Mouse (Mus musculus): ENCODE measurements at regions not wholly inside any gene's neighbourhood (a gene's known extent, or its start where the extent isn't known, plus 50 kb on each side); places are given as distances from the start of the nearest gene placed in this dataset.
"Not testable (repeated sequence)": the region's sequence is repeated elsewhere in the genome, so short reads cannot be mapped to it uniquely, and the experiment has no call there.

DNA sequence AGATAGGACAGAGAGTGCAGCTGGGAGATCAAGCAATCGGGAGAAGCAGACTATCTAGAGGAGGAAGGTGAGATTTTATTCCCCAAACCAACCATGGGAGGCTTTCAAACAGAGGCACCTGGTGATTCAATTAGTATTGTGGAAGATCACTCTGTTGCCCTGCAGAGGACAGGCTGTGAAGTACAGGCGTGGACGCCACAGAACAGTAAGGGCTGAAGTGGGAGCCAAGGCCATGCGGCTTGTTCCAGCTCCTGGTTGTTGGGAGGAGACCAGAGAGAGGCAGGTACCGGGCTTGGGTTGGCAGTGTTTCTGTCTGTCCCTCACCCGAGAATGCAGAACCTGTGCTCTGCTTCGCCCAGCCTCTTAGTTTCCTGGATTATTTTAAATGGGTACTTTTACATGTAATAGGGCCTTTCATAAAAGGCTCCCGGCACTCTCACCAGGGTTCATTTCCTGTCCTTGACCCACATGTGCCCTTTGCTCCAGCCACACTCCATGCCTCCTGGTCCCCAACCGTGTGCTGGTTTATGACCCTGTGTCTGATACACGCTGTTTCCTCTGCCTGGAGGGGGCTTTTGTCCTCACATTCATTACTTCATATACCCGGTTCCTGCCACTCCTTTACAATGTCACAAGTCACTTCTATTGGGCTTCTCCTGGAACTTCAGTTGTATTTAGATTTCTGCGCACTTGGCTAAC, 58.3 kb downstream of the Vcpkmt start:
- intact Hi-C loops (cut with DNase I) = no loop called here
- DNase-seq (ENCODE audit: low spot score in 2 of 2) = no peak

GRCm38 (mm10) chr12:69519869-69520268, 63.0 kb downstream of the Vcpkmt start:
- intact Hi-C loops (cut with DNase I) = no loop called here
- no peak for DNase-seq (ENCODE audit: low spot score in 2 of 2)

DNA sequence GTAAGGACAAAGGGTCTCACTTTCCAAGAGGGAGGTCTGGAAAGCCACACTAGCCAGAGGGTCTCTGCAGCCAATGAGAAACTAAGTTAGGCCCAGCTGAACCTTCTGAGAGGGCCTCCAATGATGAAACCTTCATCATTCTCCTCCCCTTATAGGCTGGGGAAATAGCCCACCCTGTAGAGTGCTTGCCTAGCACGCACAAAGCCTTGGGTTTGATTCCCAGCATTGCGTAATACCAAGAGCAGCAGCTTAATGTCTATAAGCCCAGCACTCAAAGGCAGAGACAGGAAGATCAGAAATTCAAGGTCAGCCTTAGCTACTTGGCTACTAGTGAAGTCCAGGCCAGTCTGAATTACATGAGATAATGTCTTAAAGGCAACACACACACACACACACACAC, 63.8 kb downstream of the Vcpkmt start:
- no peak for DNase-seq (ENCODE audit: low spot score in 2 of 2)
- intact Hi-C loops (cut with DNase I) = no loop called here

GRCm38 (mm10) chr12:69517616-69518015, 65.2 kb downstream of the Vcpkmt start:
- intact Hi-C loops (cut with DNase I) = no loop called here
- DNase-seq (ENCODE audit: low spot score in 2 of 2) = no peak

GRCm38 (mm10) chr12:69516314-69516916, 66.4 kb downstream of the Vcpkmt start:
- intact Hi-C loops (cut with DNase I) = no loop called here
- no peak for DNase-seq (ENCODE audit: low spot score in 2 of 2)

GRCm38 (mm10) chr12:69515850-69516249, 67.0 kb downstream of the Vcpkmt start:
- no peak for DNase-seq (ENCODE audit: low spot score in 2 of 2)
- intact Hi-C loops (cut with DNase I) = no loop called here

GRCm38 (mm10) chr12:69515117-69515516, 67.7 kb downstream of the Vcpkmt start:
- intact Hi-C loops (cut with DNase I) = no loop called here
- no peak for DNase-seq (ENCODE audit: low spot score in 2 of 2)

DNA sequence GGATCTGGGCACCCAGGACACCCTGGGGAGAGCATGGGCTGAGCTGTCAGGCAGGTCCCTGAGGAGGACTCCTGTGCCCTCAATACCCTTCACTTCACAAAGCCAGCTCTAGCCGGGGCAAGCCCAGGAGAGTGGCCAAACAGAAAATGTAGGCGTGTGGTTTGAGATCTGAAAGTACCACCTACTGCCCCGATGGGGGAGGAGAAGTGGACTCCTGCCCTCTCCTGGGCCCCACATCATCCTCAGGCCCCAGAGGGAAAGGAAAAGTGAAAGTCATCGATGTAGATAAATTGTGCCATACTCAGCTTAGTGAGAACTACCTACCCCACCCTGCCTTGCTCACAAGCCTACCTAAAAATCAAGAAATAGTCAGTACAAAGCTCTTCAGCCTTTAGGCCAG, 69.7 kb downstream of the Vcpkmt start:
- intact Hi-C loops (cut with DNase I) = no loop called here
- no peak for DNase-seq (ENCODE audit: low spot score in 2 of 2)

- DNase-seq (ENCODE audit: low spot score in 2 of 2) = no peak
- intact Hi-C loops (cut with DNase I) = no loop called here
These were observed 72.1 kb downstream of the Vcpkmt start for GRCm38 (mm10) chr12:69510736-69511135.

GRCm38 (mm10) chr12:69509180-69509579, 73.6 kb downstream of the Vcpkmt start:
- DNase-seq (ENCODE audit: low spot score in 2 of 2); intact Hi-C loops (cut with DNase I): not testable (repeated sequence)

- no peak for DNase-seq (ENCODE audit: low spot score in 2 of 2)
- intact Hi-C loops (cut with DNase I) = no loop called here
These were observed 74.9 kb downstream of the Vcpkmt start for GRCm38 (mm10) chr12:69507906-69508305.

- DNase-seq (ENCODE audit: low spot score in 2 of 2) = no peak
- intact Hi-C loops (cut with DNase I) = no loop called here
These were observed 75.5 kb downstream of the Vcpkmt start for GRCm38 (mm10) chr12:69507333-69507732.

DNA sequence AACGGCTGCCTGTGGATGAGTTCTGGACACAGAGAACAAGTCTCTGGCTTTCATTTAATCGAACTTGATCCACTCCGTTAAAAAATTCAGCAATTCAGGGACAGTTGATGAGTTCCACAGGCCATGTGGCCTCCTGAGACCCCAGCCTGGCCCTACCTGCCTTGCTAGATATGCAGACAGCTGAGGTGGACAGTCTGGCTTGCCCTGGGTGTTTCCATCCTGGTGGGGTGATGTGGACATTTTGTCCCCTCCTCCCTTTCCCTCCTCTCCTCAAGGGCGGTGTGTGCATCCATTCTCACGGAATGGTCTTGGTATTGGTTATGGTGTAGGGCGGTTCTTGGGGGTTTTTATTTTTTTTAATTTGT, 80.1 kb downstream of the Vcpkmt start:
- intact Hi-C loops (cut with DNase I) = loop anchor here (5.0 kb wide), 2 partner anchors 35 to 70 kb away; no protein-coding TSS in a partner anchor
- no peak for DNase-seq (ENCODE audit: low spot score in 2 of 2)

- intact Hi-C loops (cut with DNase I) = loop anchor here (5.0 kb wide), 2 partner anchors 35 to 70 kb away; no protein-coding TSS in a partner anchor
- DNase-seq (ENCODE audit: low spot score in 2 of 2) = peak; percentile 61 to 67
These were observed 80.8 kb downstream of the Vcpkmt start for GRCm38 (mm10) chr12:69501783-69502705.

GRCm38 (mm10) chr12:69501346-69501730, 81.5 kb downstream of the Vcpkmt start:
- no peak for DNase-seq (ENCODE audit: low spot score in 2 of 2)
- intact Hi-C loops (cut with DNase I) = loop anchor here (5.0 kb wide), 2 partner anchors 36 to 71 kb away; no protein-coding TSS in a partner anchor

- intact Hi-C loops (cut with DNase I) = loop anchor here (5.0 kb wide), 2 partner anchors 37 to 72 kb away; no protein-coding TSS in a partner anchor
- no peak for DNase-seq (ENCODE audit: low spot score in 2 of 2)
These were observed 82.1 kb downstream of the Vcpkmt start for GRCm38 (mm10) chr12:69500600-69501345.

DNA sequence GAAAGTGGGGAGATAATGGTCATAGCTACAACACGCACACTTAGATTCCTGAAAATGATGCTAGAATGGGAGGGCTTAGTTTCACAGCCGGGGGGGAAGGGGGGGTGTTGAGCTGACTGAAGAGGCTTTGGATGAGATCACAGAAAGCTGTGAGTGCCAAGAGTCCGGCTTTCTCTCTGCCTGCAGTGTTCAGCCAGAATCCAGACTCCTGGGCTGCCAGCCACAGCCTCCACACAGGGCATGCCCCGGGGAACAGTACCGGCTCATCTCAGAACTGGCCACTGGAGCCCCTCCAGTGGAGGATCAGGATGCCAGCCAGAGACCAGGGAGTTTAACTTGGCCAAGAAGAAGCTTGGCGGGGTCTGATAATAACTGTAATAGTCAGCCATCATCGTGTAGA, 85.7 kb downstream of the Vcpkmt start:
- intact Hi-C loops (cut with DNase I) = no loop called here
- peak; percentile 36 to 44 for DNase-seq (ENCODE audit: low spot score in 2 of 2)

GRCm38 (mm10) chr12:69496341-69496904, 86.4 kb downstream of the Vcpkmt start:
- DNase-seq (ENCODE audit: low spot score in 2 of 2) = no peak
- intact Hi-C loops (cut with DNase I) = no loop called here

DNA sequence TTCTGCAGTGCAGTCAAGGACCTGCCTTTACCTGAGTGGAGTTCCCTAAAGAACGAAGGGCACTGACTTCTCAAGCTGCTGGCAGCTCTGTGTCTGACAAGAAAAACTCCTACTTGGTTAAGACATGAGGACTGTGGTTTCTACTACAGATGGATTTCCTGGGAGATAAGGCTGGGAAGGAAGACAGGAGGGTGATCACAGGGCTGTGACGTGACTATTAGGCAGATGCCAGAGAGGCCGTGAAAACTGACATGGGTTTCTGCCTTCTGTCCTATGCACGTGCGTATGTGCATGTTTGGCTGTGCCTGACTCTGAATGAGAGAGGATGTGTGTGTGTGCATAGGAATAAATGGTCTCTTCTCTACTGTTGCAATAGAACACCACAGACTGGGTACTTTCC, 87.1 kb downstream of the Vcpkmt start:
- no peak for DNase-seq (ENCODE audit: low spot score in 2 of 2)
- intact Hi-C loops (cut with DNase I) = no loop called here
